Mouse (Mus musculus) brain, embryonic 18.5 days (tissue): ENCODE data around the gene Tmem125.
"Not testable (repeated sequence)": the region's sequence is repeated elsewhere in the genome, so short reads cannot be mapped to it uniquely, and the experiment has no call there.

Source experiments
- DNase-seq: peaks from one replicate; pipeline ENCODE4 v3.0.0-alpha.2; 2012; ENCODE audit warnings: low read depth, low spot score

Tmem125 gene

DNA sequence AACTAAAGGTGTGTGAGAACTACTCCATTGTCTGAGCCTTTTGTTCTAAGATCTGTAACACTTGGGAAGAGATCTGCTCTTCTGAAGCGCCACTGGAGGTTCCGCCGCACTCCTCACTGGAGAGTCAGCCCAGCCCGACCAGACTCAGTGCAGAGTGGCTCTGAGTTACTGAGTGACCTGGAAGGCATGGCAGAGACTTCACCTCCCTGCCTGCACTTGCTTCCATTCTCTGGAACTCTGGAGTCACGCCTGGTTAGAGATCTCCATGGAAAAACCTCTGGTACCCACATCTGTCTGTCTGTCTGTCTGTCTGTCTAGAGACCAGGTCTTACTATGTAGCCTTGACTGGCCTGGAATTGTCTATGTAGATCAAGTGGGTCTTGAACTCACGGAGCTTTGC is 8.2 kb downstream of the Tmem125 start:
- DNase-seq = no peak

DNA sequence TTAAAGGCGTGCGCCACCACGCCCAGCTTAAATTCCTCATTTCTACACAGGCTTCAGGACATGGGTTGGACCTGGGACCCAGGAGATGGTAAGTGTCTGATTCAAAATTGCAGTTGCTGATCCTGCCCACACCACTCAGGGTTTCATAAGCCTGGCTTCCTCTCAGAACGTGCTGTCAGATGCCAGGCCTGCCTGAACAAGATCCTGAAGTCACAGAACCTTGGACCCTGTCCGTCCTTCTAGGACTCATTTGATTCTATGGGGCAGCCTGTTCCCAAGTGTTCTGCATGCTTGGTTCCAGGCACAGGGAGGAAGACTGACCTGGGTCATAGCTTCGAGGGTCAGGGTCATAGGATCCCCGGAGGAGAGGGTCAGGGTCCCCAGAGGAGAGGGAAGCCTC is 10.2 kb downstream of the Tmem125 start:
- DNase-seq = no peak

DNA sequence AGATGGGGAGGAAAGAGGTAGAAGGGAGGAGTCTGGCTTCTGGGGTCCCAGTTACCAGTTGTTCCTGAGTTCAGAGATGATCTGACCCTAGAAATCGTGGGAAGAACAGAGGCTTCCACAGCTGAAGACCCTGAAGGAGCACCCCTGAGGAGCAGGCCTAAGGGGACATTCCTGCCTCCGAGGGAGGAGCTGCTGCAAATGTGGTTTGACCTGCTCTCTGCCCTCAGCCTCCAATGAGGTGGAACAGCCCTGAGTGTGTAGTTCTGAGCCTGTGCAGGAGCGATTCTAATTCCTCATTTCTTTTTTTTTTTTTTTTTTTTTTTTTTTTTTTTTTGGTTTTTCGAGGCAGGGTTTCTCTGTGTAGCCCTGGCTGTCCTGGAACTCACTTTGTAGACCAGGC is 10.7 kb downstream of the Tmem125 start:
- no peak for DNase-seq

DNA sequence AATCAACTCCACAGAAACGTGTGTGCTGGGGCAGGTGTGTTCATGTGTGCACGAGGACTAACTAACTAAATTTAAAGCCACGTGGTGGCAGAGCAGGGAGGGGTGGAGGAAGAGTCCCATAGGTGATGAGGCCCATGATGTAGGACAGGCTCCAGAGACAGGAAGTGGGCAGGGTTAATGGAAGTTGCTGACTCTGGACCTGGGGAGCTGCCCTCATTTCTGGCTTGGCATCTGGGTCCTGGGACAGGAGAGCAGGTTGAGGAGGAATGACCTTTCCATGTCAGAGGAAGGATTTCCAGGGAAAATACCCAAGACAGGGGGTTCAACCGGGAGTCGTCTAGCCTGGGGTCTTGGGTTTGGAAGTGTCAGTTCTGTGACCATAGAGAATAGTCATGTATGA is 11.2 kb downstream of the Tmem125 start:
- DNase-seq = no peak

DNA sequence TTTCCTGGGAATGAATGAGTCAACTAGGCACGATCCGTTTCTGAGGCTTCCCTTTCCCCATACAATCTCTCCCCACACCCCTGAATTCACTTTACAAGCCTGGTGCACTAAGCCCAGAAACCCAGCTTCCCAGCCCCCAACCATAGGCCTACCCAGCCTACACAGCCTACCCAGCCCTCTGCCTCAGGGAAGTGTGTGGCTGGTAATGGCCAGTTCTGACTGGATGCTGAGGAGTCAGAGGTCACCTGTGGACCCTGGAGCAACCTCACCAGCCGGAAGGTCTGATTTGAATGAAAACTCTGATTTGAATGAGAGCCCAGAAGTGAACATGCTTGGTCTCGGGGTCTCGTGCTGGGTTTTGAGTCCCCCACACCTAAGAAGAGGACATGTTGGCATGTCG is 16.1 kb downstream of the Tmem125 start:
- DNase-seq = no peak

DNA sequence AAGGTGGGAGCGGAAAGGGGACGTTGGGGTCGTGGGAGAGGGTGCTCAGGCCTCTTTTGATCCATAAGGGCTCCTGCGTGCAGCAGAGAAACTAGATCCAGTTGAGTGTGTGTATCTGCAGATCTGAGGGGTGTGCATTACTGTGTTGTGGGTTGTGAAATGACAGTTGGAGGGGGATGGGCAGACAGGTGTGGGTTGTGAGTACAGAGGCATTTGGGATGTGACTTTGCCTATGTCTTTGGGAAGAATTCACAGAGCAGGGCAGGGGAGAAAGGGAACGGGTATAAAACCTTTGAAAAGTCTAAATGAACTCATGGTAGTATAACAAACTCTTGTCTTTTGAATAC is 16.5 kb downstream of the Tmem125 start:
- no peak for DNase-seq

DNA sequence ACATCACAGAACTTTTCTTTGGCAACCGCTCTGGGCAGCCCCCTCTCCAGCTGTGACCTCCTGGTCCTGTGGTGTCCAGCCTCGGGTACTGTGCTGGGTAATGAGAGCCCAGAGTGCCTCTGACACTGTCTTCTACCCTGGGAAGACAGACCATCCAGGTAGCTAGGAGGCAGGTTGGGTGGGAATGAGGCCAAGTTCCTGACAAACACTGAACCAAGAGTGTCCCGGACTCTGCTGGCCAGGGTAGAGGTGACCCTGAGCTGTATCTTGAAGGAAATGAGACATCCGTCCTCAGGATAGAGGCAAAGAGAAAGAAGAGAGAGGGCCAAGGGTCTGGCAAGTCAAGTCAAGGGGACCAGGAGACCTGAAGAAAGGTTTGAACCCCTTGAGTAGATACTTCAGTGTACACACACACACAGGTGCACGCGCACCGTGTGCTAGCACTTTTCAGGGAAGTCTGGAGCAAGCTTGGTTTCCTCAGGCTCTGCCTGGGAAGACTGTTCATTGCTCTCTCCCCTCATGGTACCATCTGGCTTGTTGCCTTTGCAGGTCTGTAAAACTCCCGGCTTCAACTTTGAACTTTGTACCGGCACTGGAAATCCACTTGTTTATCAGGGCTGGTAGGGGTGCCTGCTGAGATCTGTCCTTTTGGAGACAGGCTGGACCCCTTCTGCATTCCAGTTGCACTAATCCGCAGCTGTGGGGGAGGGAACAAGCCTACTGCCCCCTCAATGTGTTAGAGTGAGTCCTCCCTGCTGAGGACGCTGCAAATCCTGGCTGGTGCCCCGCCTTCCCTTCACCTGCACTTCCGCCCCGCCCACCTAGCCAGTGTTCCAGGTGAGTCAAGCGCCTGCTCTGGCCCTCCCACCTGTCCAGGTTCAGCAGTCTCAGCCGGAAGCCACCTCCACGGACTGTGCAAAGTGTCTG is 17.2 kb downstream of the Tmem125 start, which contains the start of gene 2610528J11Rik:
Gene 2610528J11Rik, plus strand, starts transcription at position 592 of the 927 bp plus-strand sequence.
- DNase-seq = no peak

DNA sequence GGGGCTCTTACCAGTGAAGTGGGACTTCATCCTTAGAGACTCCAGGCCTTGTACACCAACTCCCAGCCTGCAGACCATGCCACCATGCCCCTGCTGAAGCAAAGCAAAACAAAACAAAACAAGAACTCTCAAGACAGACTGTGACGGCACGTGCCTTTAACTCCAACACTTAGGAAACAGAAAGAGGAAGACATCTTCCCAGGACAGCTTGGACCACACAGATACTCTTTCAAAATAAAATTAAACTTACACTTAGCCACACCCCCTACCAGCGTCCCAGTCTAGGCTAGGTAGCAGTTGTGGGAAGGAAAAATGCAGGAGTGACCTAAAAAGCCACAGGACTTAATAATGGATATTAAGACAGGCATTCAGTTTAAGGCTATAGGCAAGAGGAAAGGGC is 18.1 kb downstream of the Tmem125 start:
- DNase-seq = no peak

DNA sequence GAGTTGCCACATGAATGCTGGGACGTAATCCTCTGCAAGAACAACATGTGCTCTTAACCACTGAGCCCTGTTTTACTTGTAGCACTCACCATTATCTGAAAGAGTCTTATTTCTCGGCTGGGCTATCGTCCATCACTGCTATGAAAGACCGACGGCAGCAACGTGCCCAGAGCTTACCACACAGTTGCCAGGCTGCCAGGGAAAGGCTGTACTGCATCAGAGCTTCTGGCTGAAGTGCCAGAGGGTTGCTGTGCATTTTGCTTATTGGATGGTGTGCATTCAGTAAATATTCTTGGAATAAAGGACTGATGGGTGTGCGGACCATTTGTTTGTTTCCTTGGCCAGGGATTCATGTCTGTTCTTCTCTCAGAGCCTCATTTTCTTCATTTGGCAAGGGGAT is 19.9 kb downstream of the Tmem125 start:
- no peak for DNase-seq

DNA sequence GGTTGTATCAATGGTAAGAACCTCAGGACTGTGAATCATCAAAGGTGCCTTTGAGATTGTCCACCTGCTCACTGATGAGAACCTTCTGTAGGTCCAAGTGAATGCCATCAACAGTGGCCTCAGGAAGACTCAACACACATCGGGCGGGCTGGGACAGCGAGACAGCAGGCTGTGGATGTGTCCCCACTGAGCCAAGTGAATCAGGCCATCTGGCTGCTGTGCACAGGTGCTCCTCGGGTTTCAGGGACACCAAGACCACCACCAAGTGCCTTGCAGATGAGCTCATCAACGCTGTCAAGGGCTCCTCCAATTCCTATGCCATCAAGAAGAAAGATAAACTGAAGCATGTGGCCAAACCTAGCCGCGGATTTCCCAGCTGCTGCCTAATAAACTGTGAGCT is 21.6 kb downstream of the Tmem125 start:
- DNase-seq = no peak

DNA sequence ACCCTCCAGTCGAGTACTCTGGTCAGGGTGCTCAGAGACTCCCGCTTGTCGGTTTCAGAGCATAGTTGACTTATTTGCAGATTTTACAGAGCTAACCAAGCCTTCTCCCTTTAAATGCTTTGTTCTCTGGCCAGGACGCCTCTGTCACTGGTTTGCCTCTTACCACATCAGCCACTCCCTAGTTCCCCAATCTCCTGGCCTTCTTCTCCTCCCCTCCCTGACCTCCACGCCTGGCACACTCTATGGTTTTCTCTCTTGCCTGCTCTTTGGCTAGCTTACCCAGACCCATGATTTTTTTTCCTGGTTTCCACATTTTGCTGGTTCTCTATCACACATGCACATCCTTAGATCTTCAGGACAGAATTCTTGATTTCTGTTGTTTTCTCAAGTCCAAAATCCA is 25.6 kb downstream of the Tmem125 start:
- no peak for DNase-seq

DNA sequence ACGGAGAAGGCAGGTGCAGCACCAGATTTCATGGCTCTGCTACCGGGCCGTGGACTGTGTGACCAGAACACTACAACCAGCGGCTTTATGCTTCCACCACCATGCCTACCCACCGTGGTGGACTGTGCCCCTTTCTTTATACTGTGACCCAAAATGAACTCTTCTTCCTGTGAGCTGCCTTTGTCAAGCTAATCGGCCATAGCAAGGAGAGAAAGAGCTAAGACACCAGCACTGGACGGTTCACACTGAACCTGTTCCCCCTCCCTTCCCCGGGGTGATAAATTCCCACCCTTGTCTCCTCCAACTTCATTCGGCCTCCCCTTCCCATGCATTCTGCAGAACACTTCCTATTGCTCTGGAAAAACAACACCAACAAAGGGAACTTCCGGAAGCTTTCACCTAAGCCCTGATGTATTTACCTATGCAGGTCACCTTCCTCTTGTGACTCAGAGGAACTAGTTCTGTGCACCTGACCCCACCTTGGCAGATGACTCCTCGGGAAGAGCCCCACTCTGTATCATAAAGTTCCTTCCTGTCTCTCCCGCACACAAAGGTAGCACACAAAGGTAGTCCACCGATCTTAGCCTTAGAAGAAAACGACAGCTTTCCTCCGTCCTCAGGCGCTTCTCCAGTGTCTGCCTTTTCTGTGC is 26.2 kb downstream of the Tmem125 start:
- DNase-seq = no peak

DNA sequence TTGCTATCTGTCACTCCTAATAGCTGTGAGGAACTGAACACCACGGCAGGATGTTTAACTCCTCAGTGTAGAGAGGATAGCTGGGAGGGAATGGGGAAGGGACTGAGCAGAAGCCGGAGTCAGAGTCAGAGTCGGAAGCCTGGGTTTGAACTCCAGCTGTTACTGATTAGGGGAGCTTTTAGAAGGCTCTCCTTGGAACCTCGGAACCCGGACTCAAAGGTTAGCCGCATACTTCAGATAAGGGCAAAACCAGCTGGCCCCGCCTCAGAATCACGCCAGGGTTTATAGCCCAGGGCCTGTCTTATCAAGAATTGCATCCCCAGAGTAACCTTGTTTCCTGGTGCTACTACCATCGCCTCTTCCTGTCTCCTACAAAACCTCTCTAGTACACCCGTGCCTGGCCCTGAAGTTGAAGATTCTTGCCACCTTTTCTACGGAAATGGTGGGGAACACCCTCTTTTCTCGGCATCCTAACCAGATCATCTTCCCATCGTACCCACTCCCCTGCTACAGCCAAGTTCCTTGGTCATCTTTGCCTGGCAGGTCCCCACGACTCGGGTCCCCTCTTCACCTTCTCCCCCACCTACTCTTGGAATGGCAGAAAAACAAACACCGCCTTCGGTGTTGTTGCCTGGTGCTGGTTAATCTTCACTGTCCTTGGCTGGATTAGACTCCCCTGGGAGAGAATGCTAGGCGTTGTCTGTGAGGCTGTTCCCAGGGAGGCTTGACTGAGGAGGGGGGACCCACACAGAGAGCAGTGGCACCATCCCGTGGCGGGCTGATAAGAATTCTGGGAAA is 26.9 kb downstream of the Tmem125 start:
- no peak for DNase-seq

DNA sequence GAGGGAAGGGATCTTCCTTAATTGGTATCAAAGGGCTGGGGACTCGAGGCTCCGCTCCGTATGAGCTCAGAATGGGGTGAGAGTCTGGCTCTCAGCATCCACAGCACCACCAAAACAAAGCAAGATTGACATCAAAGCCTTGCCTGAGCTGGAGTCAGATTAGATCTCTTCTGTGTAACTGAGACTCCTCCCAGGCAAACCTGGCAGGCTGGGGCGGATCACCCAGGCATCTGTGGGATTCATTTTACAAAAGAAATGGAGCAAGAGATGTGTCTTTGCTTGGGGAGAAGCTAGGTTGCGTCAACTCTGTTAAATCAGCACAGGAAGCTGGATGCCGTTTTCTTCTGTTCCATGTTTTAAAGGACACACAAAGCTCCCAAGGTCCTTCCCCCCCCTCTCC is 34.8 kb downstream of the Tmem125 start:
- DNase-seq = no peak

DNA sequence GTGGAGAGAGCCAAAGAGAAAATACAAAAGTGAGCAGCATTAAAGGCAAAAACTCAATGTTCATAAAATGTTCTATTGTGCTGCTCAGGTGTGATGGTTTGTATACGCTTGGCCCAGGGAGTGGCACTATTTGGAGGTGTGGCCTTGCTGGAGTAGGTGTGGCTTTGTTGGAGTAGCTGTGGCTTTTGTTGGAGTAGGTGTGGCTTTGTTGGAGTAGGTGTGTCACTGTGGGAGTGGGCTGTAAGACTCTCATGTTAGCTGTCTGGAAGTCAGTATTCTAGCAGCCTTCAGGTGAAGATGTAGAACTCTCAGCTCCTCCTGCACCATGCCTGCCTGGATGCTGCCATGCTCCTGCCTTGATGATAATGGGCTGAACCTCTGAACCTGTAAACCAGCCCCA is 36.7 kb downstream of the Tmem125 start:
- not testable (repeated sequence) for DNase-seq

DNA sequence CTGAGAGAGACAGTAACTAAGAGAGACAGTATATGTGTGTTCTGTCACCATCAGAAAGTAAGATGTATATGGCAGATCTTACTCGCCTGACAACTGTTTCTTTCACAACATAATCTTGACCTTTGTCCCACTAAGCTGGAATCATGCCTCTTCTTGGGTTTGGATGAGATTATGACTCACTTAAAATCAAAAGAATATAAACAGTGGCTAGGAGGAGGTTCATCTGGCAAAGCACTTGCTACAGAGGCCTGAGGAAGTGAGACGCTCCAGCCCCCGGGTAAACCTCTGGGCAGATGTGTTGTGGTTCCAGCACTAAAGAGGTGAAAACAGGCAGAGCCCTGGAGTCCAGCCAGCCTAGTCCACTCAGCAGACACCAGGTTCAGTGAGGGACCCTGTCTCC is 38.3 kb downstream of the Tmem125 start:
- DNase-seq = no peak

DNA sequence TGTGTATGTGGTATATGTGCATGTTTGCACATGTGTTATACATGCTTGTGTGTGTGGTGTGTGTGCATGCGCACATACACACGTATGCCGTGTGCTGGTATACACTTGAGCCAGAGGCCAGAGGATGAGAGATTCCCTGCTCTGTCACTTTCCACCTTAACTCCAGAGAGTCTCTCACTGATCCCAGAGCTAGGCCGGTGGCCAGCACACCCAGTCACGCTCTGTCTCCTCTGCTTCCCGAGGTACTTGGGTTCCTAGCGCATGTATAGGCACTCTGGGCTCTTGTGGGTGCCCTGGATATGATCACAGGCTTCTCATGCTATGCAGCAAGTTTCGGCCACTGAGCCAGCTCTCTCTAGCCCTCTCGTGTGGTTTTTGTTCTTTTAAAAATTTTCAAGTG is 43.1 kb downstream of the Tmem125 start:
- DNase-seq = no peak

DNA sequence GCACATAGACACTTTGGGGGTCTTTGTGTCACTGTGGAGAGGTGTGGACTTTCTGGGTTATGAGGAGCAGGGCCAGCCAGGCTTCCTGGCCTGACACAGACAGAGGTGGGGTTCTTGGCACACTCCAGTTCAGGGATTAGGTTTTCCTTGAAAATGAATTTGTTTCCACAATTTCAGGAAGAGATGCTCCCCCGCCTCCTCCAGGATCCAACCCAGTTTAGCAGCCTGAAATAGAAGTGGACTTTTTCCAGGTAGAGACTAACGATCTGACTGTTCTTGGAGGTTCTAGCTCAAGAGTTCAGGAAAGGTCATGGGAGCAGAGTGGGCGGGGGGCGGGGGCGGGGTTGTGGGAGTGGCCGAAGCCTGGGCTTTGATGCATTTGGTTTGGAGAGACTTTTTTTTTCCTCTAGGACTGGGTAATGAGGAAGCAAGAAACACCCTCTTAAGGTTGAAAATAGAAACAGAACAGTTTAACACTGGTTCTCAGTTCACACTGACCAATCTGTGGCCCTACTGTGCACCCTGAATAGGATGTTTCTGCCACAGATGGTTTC is 43.6 kb downstream of the Tmem125 start:
- DNase-seq = no peak
